Mouse (Mus musculus) embryonic facial prominence, embryonic 14.5 days (tissue): ENCODE data around the gene Dmrtc1a. TPM values are rescaled to one million over a fixed set of nuclear protein-coding genes. Genes with fewer than 3 reads are reported as not detected.
"Not testable (repeated sequence)": the region's sequence is repeated elsewhere in the genome, so short reads cannot be mapped to it uniquely, and the experiment has no call there.

Experiments
- ATAC-seq: fragments of 200-750 bp; cut with Nextera tagmentation; 2 replicates; pipeline ENCODE4 v1.8.0; 2017; ENCODE audit warnings: low read depth, moderate number of reproducible peaks, moderate TSS enrichment
- DNase-seq: peaks from one replicate; pipeline ENCODE4 v3.0.0-alpha.2; 2015; ENCODE audit warnings: low spot score
- H3K27ac ChIP-seq: fragments of 300-500 bp; sonication (generic); replicated peaks from 2 replicates; pipeline ENCODE4 v1.5.1; 2014; ENCODE audit warnings: low read depth, mild to moderate bottlenecking, low read length, moderate library complexity
- H3K27me3 ChIP-seq: fragments of 300-500 bp; sonication (generic); replicated peaks from 2 replicates; pipeline ENCODE4 v1.6.1; 2014; ENCODE audit warnings: low read length; ENCODE audit not compliant: control insufficient read depth, insufficient read depth
- H3K36me3 ChIP-seq: fragments of 300-500 bp; sonication (generic); 2 replicates; pipeline ENCODE4 v1.6.1; 2014; ENCODE audit warnings: low read length, mixed read lengths; ENCODE audit not compliant: control insufficient read depth, insufficient read depth
- H3K4me1 ChIP-seq: fragments of 300-500 bp; sonication (generic); 2 replicates; pipeline ENCODE4 v1.6.1; 2014; ENCODE audit warnings: antibody characterized with exemption, low read length; ENCODE audit not compliant: control insufficient read depth, insufficient read depth
- H3K4me2 ChIP-seq: fragments of 300-500 bp; sonication (generic); 2 replicates; pipeline ENCODE4 v1.6.1; 2014; ENCODE audit warnings: low read depth, mild to moderate bottlenecking, low read length, moderate library complexity, mixed read lengths
- H3K4me3 ChIP-seq: fragments of 300-500 bp; sonication (generic); 2 replicates; pipeline ENCODE4 v1.5.1; 2014; ENCODE audit warnings: low read depth, mild to moderate bottlenecking, low read length
- H3K9ac ChIP-seq: fragments of 300-500 bp; sonication (generic); 2 replicates; pipeline ENCODE4 v1.6.1; 2014; ENCODE audit warnings: low read depth, mild to moderate bottlenecking, low read length, moderate library complexity, mixed read lengths
- H3K9me3 ChIP-seq: fragments of 300-500 bp; sonication (generic); 2 replicates; pipeline ENCODE4 v1.6.1; 2016; ENCODE audit warnings: low read length; ENCODE audit not compliant: control insufficient read depth
- WGBS: fragments of 180-500 bp; shearing (Covaris S2); extraction: QIAGEN DNeasy Blood & Tissue Kit; methylation state at CpG from one replicate; pipeline ENCODE4 v1.1.7; 2014; 5-methylcytosine and 5-hydroxymethylcytosine counted together
- polyA plus RNA-seq: library from polyadenylated mRNA; unstranded; fragments of >200 nt; fragmentation: Nextera tagmentation; extraction: Ambion mirVana; gene quantifications from 2 replicates; pipeline ENCODE4 v1.2.1, GENCODE M21; 2014

Gene Dmrtc1a
- polyA plus RNA-seq, 1 experiment from 2014 or later: 0.86 TPM

DNA sequence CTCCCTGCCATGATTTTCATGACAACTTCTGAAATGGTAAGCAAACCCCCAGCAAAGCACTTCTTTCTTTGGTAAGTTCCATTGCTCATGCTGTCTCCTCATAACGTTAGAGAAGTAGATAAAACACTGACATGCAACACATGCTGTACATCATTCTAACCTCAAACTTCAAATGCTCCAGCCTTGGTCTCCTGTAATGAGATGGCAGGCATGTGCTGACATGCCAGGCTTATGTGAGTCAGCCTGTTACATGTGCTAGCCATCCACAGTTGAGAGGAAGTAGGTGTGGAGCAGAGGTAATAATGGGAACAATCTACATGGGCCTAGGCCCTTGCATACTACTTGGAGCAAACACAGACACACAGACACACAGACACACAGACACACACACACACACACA, 6.3 kb upstream of the Dmrtc1a start:
- H3K4me1 ChIP-seq, H3K9ac ChIP-seq, ATAC-seq, H3K36me3 ChIP-seq, H3K4me2 ChIP-seq, H3K27ac ChIP-seq, DNase-seq, H3K4me3 ChIP-seq, H3K9me3 ChIP-seq, H3K27me3 ChIP-seq: not testable (repeated sequence)
- WGBS: 53% methylated on average over 1 of the region's 1 CpGs

- no peak for DNase-seq
- Histone ChIP-seq H3K27ac (no peak within 1 kb of the TSS), H3K27me3 (no peaks in the 10 kb centered on the region), H3K36me3 (no peaks in the 10 kb centered on the region), H3K4me3 (no peak within 1 kb of the TSS), H3K9me3 (no peaks in the 10 kb centered on the region), H3K9ac (no peak within 1 kb of the TSS), H3K4me2 (no peak within 1 kb of the TSS), H3K4me1 (no peaks in the 10 kb centered on the region)
- 88% methylated on average over 6 of the region's 6 CpGs for WGBS
- no peak for ATAC-seq
These were observed 40.6 kb downstream of the Dmrtc1a start, which contains the start of gene 1700031F05Rik for GRCm38 (mm10) chrX:102867871-102868270. TSS of gene 1700031F05Rik (minus strand) at chrX:102867971.

GRCm38 (mm10) chrX:102854516-102854915, 54.0 kb downstream of the Dmrtc1a start, which contains the start of gene Dmrtc1c2:
TSS of gene Dmrtc1c2 (minus strand) at chrX:102854616.
- H3K9ac ChIP-seq, H3K27ac ChIP-seq, ATAC-seq, H3K4me2 ChIP-seq, DNase-seq, H3K4me3 ChIP-seq, H3K4me1 ChIP-seq, H3K27me3 ChIP-seq, H3K36me3 ChIP-seq, H3K9me3 ChIP-seq: not testable (repeated sequence)
- WGBS: 100% methylated on average over 1 of the region's 13 CpGs

Other genes with a start within 250 kb of the Dmrtc1a start
- not detected in 2 replicates for gene Gm3880, start 221.7 kb downstream of the Dmrtc1a start, polyA plus RNA-seq
- not detected in 2 replicates for gene Gm9112, start 201.1 kb downstream of the Dmrtc1a start, polyA plus RNA-seq
- gene Dmrtc1b, start 200.8 kb downstream of the Dmrtc1a start, polyA plus RNA-seq: not detected in 2 replicates
- gene Dmrtc1c1, start 105.7 kb downstream of the Dmrtc1a start, polyA plus RNA-seq: not detected in 2 replicates
- gene Dmrtc1c2, start 54.1 kb downstream of the Dmrtc1a start, polyA plus RNA-seq: not detected in 2 replicates
- gene 1700031F05Rik, start 40.7 kb downstream of the Dmrtc1a start, polyA plus RNA-seq: not detected in 2 replicates
- not detected in 2 replicates for gene 1700011M02Rik, start 218 bp upstream of the Dmrtc1a start, polyA plus RNA-seq
- not detected in 2 replicates for gene 1700018G05Rik, start 19.7 kb upstream of the Dmrtc1a start, polyA plus RNA-seq